Mouse (Mus musculus) spleen, adult 2 months (tissue): ENCODE results near the gene Wdr19. TPM values are rescaled to one million over a fixed set of nuclear protein-coding genes. Genes with fewer than 3 reads are reported as not detected.

Experiments
- DNase-seq, 2 experiments: peaks; one replicate each; pipeline versions ENCODE4 v3.0.0 to v3.0.0-alpha.2; 2012 to 2021; ENCODE audit warnings: low spot score in 2 of 2, low read depth in 1 of 2
- H3K27ac ChIP-seq: fragments of 200-500 bp; 2 replicates; pipeline ENCODE4 v1.5.1; 2012; ENCODE audit warnings: low read length, inconsistent platforms; ENCODE audit not compliant: insufficient read depth
- H3K27me3 ChIP-seq: fragments of 200-500 bp; 2 replicates; pipeline ENCODE4 v1.6.1; 2012; ENCODE audit warnings: mild to moderate bottlenecking, moderate library complexity, low read length, inconsistent platforms; ENCODE audit not compliant: control insufficient read depth, insufficient read depth
- H3K36me3 ChIP-seq: fragments of 200-500 bp; 2 replicates; pipeline ENCODE4 v1.6.1; 2012; ENCODE audit warnings: mild to moderate bottlenecking, low read length, inconsistent platforms; ENCODE audit not compliant: control insufficient read depth, insufficient read depth
- H3K4me1 ChIP-seq: fragments of 200-500 bp; 2 replicates; pipeline ENCODE4 v1.6.1; 2011; ENCODE audit warnings: inconsistent platforms; ENCODE audit not compliant: control insufficient read depth, insufficient read depth, insufficient read length
- H3K4me3 ChIP-seq: fragments of 200-500 bp; 2 replicates; pipeline ENCODE4 v1.5.1; 2011; ENCODE audit warnings: mild to moderate bottlenecking, inconsistent platforms; ENCODE audit not compliant: insufficient read depth, insufficient read length; ENCODE audit errors: extremely low read depth
- CTCF ChIP-seq: fragments of 200-500 bp; IDR thresholded peaks from 2 replicates; pipeline ENCODE4 v1.5.1; 2011; ENCODE audit warnings: mild to moderate bottlenecking, inconsistent platforms; ENCODE audit not compliant: insufficient read depth, insufficient read length, insufficient replicate concordance; ENCODE audit errors: extremely low read depth
- POLR2A ChIP-seq: fragments of 200-500 bp; IDR thresholded peaks from 2 replicates; pipeline ENCODE4 v1.6.1; 2011; ENCODE audit warnings: low read depth, low read length, inconsistent platforms
- WGBS: fragments of 180-500 bp; shearing (Covaris S2); methylation state at CpG from one replicate; pipeline ENCODE4 v1.1.7; 2018; 5-methylcytosine and 5-hydroxymethylcytosine counted together
- polyA plus RNA-seq: library from polyadenylated mRNA; depleted of rRNA; stranded (reverse); fragments of >200 nt; gene quantifications from 2 replicates; pipeline ENCODE4 v1.2.3, GENCODE M21; 2012

Gene Wdr19
- polyA plus RNA-seq, 1 experiment, result 0.67 TPM

GRCm38 (mm10) chr5:65242740-65243139 lies 43.2 kb downstream of the Wdr19 start:
- no peaks in the 10 kb centered on the region for H3K27me3 ChIP-seq
- TF ChIP-seq POLR2A, result no peak
- no peak for TF ChIP-seq CTCF
- no peak overlapping the region for H3K27ac ChIP-seq
- WGBS, result 75% methylated on average over 5 of the region's 5 CpGs
- no peaks in the 10 kb centered on the region for H3K4me1 ChIP-seq
- H3K4me3 ChIP-seq, result no peak overlapping the region
- peak in 1 of 2 experiments; percentile 8 for DNase-seq
- H3K36me3 ChIP-seq, result no peaks in the 10 kb centered on the region

- TF ChIP-seq CTCF, result no peak
- no peak for TF ChIP-seq POLR2A
- Histone ChIP-seq H3K4me1 (no peaks in the 10 kb centered on the region), H3K27me3 (no peaks in the 10 kb centered on the region), H3K36me3 (no peaks in the 10 kb centered on the region), H3K27ac (peak overlapping the region; percentile 62), H3K4me3 (no peak overlapping the region)
- WGBS, result 52% methylated on average over 3 of the region's 3 CpGs
- no peak for DNase-seq
These were observed 47.8 kb downstream of the Wdr19 start for GRCm38 (mm10) chr5:65247296-65247695.

GRCm38 (mm10) chr5:65250185-65250855 lies 50.8 kb downstream of the Wdr19 start:
- WGBS, result 77% methylated on average over 7 of the region's 7 CpGs
- TF ChIP-seq POLR2A, result no peak
- no peak for TF ChIP-seq CTCF

GRCm38 (mm10) chr5:65257910-65258505 lies 58.5 kb downstream of the Wdr19 start:
- peaks cover 19% of the 10 kb centered on the region for H3K36me3 ChIP-seq
- TF ChIP-seq POLR2A, result no peak
- TF ChIP-seq CTCF, result no peak
- no peak overlapping the region for H3K4me3 ChIP-seq
- no peak for DNase-seq
- WGBS, result 91% methylated on average over 14 of the region's 14 CpGs
- H3K4me1 ChIP-seq, result no peaks in the 10 kb centered on the region
- no peak overlapping the region for H3K27ac ChIP-seq
- no peaks in the 10 kb centered on the region for H3K27me3 ChIP-seq

More at GRCm38 (mm10) chr5:65250185-65250855, 50.8 kb downstream of the Wdr19 start:
- H3K27ac ChIP-seq, result no peak overlapping the region
- no peaks in the 10 kb centered on the region for H3K36me3 ChIP-seq
- DNase-seq, result no peak
- no peaks in the 10 kb centered on the region for H3K4me1 ChIP-seq
- H3K27me3 ChIP-seq, result no peaks in the 10 kb centered on the region
- H3K4me3 ChIP-seq, result no peak overlapping the region

- WGBS, result 88% methylated on average over 3 of the region's 3 CpGs
- Histone ChIP-seq H3K27me3 (no peaks in the 10 kb centered on the region), H3K27ac (no peak overlapping the region), H3K4me3 (no peak overlapping the region), H3K36me3 (peaks cover 41% of the 10 kb centered on the region), H3K4me1 (no peaks in the 10 kb centered on the region)
- no peak for TF ChIP-seq CTCF
- TF ChIP-seq POLR2A, result no peak
- DNase-seq, result no peak
These were observed 74.5 kb downstream of the Wdr19 start for GRCm38 (mm10) chr5:65273966-65274365.

- Histone ChIP-seq H3K27me3 (no peaks in the 10 kb centered on the region), H3K4me3 (no peak overlapping the region), H3K27ac (no peak overlapping the region), H3K36me3 (peaks cover 26% of the 10 kb centered on the region), H3K4me1 (no peaks in the 10 kb centered on the region)
- DNase-seq, result no peak
- WGBS, result 93% methylated on average over 6 of the region's 6 CpGs
- TF ChIP-seq CTCF (no peak), POLR2A (no peak)
These were observed 79.7 kb downstream of the Wdr19 start for GRCm38 (mm10) chr5:65279133-65279651.

GRCm38 (mm10) chr5:65281216-65281615 lies 81.7 kb downstream of the Wdr19 start:
- no peak overlapping the region for H3K27ac ChIP-seq
- H3K4me1 ChIP-seq, result no peaks in the 10 kb centered on the region
- DNase-seq, result no peak
- no peak overlapping the region for H3K4me3 ChIP-seq
- TF ChIP-seq CTCF, result no peak
- no peak for TF ChIP-seq POLR2A
- peaks cover 32% of the 10 kb centered on the region for H3K36me3 ChIP-seq
- H3K27me3 ChIP-seq, result no peaks in the 10 kb centered on the region
- WGBS, result 97% methylated on average over 3 of the region's 3 CpGs
